Mouse (Mus musculus): ENCODE results near the gene Rbm43. TPM values are rescaled to one million over a fixed set of nuclear protein-coding genes. Genes with fewer than 3 reads are reported as not detected.

Rbm43 gene
- 5.3 and 6.0 TPM in 2 replicates for polyA plus RNA-seq (2014; fragmentation: Nextera tagmentation; extraction: Ambion mirVana)

- WGBS = 2% methylated on average over 48 of the region's 48 CpGs
- no peak within 1 kb of the TSS for H3K27ac ChIP-seq (replicated peaks; ENCODE audit: low read depth, low read length)
- H3K9me3 ChIP-seq (ENCODE audit: control insufficient read depth, low read length) = no peaks in the 10 kb centered on the region
- DNase-seq (peak; percentile 85), ATAC-seq (ENCODE audit: low FRiP score, low TSS enrichment) (peak; percentile 79)
- H3K27me3 ChIP-seq (ENCODE audit: control insufficient read depth, insufficient read depth, low read length) = no peaks in the 10 kb centered on the region
- H3K4me1 ChIP-seq (ENCODE audit: control insufficient read depth, insufficient read depth, low read length) = no peaks in the 10 kb centered on the region
- peak within 1 kb of the TSS; percentile 90 for H3K4me2 ChIP-seq (ENCODE audit: low read length)
- H3K4me3 ChIP-seq (replicated peaks; ENCODE audit: low read depth, low read length) = peak within 1 kb of the TSS; percentile 43
- H3K9ac ChIP-seq (replicated peaks; ENCODE audit: low read length) = peak within 1 kb of the TSS; percentile 44
- no peaks in the 10 kb centered on the region for H3K36me3 ChIP-seq (ENCODE audit: control insufficient read depth, insufficient read depth, low read length)
These were observed at the start of gene Rbm43 for GRCm38 (mm10) chr2:51934574-51935334. Gene Rbm43 (minus strand): TSS chr2:51935163.

GRCm38 (mm10) chr2:51982288-51982687 is 47.3 kb upstream of the Rbm43 start:
- H3K4me2 ChIP-seq (ENCODE audit: low read length) = no peak overlapping the region
- ATAC-seq (ENCODE audit: low FRiP score, low TSS enrichment) (no peak), DNase-seq (peak; percentile 20)
- H3K27me3 ChIP-seq (ENCODE audit: control insufficient read depth, insufficient read depth, low read length) = no peaks in the 10 kb centered on the region
- no peak overlapping the region for H3K4me3 ChIP-seq (replicated peaks; ENCODE audit: low read depth, low read length)
- no peak overlapping the region for H3K9ac ChIP-seq (replicated peaks; ENCODE audit: low read length)
- no peaks in the 10 kb centered on the region for H3K4me1 ChIP-seq (ENCODE audit: control insufficient read depth, insufficient read depth, low read length)
- no peak overlapping the region for H3K27ac ChIP-seq (replicated peaks; ENCODE audit: low read depth, low read length)
- H3K9me3 ChIP-seq (ENCODE audit: control insufficient read depth, low read length) = no peaks in the 10 kb centered on the region
- 79% methylated on average over 13 of the region's 13 CpGs for WGBS
- no peaks in the 10 kb centered on the region for H3K36me3 ChIP-seq (ENCODE audit: control insufficient read depth, insufficient read depth, low read length)

- Histone ChIP-seq H3K9ac (replicated peaks; ENCODE audit: low read length) (no peak overlapping the region), H3K27ac (replicated peaks; ENCODE audit: low read depth, low read length) (peak overlapping the region; percentile 60), H3K9me3 (ENCODE audit: control insufficient read depth, low read length) (no peaks in the 10 kb centered on the region), H3K4me1 (ENCODE audit: control insufficient read depth, insufficient read depth, low read length) (no peaks in the 10 kb centered on the region), H3K4me3 (replicated peaks; ENCODE audit: low read depth, low read length) (no peak overlapping the region), H3K27me3 (ENCODE audit: control insufficient read depth, insufficient read depth, low read length) (no peaks in the 10 kb centered on the region), H3K4me2 (ENCODE audit: low read length) (no peak overlapping the region), H3K36me3 (ENCODE audit: control insufficient read depth, insufficient read depth, low read length) (no peaks in the 10 kb centered on the region)
- DNase-seq (peak; percentile 32), ATAC-seq (ENCODE audit: low FRiP score, low TSS enrichment) (no peak)
- WGBS = 57% methylated on average over 11 of the region's 11 CpGs
These were observed 46.7 kb upstream of the Rbm43 start for GRCm38 (mm10) chr2:51981630-51982029.

GRCm38 (mm10) chr2:51973410-51973968 is 38.5 kb upstream of the Rbm43 start, which contains the start of gene Nmi:
Gene Nmi (minus strand): TSS chr2:51973494.
- no peaks in the 10 kb centered on the region for H3K27me3 ChIP-seq (ENCODE audit: control insufficient read depth, insufficient read depth, low read length)
- H3K36me3 ChIP-seq (ENCODE audit: control insufficient read depth, insufficient read depth, low read length) = no peaks in the 10 kb centered on the region
- peak within 1 kb of the TSS; percentile 54 for H3K9ac ChIP-seq (replicated peaks; ENCODE audit: low read length)
- no peak for ATAC-seq (ENCODE audit: low FRiP score, low TSS enrichment)
- 0 out of 2 replicates have a peak, but pooled peaks cover 3% of the 10 kb centered on the region for H3K4me1 ChIP-seq (ENCODE audit: control insufficient read depth, insufficient read depth, low read length)
- 77% methylated on average over 9 of the region's 9 CpGs for WGBS
- peak within 1 kb of the TSS; percentile 87 for H3K4me2 ChIP-seq (ENCODE audit: low read length)
- peak within 1 kb of the TSS; percentile 51 for H3K4me3 ChIP-seq (replicated peaks; ENCODE audit: low read depth, low read length)
- H3K9me3 ChIP-seq (ENCODE audit: control insufficient read depth, low read length) = no peaks in the 10 kb centered on the region
- DNase-seq = peak; percentile 34
- H3K27ac ChIP-seq (replicated peaks; ENCODE audit: low read depth, low read length) = 0 out of 2 replicates have a peak within 1 kb of the TSS, but pooled peaks have one; percentile 37

GRCm38 (mm10) chr2:51972641-51973409 is 37.9 kb upstream of the Rbm43 start:
- Histone ChIP-seq H3K9me3 (ENCODE audit: control insufficient read depth, low read length) (no peaks in the 10 kb centered on the region), H3K4me2 (ENCODE audit: low read length) (peak overlapping the region; percentile 87), H3K9ac (replicated peaks; ENCODE audit: low read length) (peak overlapping the region; percentile 54), H3K4me1 (ENCODE audit: control insufficient read depth, insufficient read depth, low read length) (0 out of 2 replicates have a peak, but pooled peaks cover 3% of the 10 kb centered on the region), H3K27me3 (ENCODE audit: control insufficient read depth, insufficient read depth, low read length) (no peaks in the 10 kb centered on the region), H3K27ac (replicated peaks; ENCODE audit: low read depth, low read length) (0 out of 2 replicates have a peak overlapping the region, but pooled peaks have one; percentile 37), H3K4me3 (replicated peaks; ENCODE audit: low read depth, low read length) (peak overlapping the region; percentile 51), H3K36me3 (ENCODE audit: control insufficient read depth, insufficient read depth, low read length) (no peaks in the 10 kb centered on the region)
- ATAC-seq (ENCODE audit: low FRiP score, low TSS enrichment) = peak; percentile 50
- WGBS = 3% methylated on average over 40 of the region's 40 CpGs
- DNase-seq = peak; percentile 72

GRCm38 (mm10) chr2:51972142-51972541 is 37.2 kb upstream of the Rbm43 start:
- Histone ChIP-seq H3K4me2 (ENCODE audit: low read length) (peak overlapping the region; percentile 87), H3K4me3 (replicated peaks; ENCODE audit: low read depth, low read length) (peak overlapping the region; percentile 51; the same call in 1 of the 2 replicates), H3K36me3 (ENCODE audit: control insufficient read depth, insufficient read depth, low read length) (no peaks in the 10 kb centered on the region), H3K27ac (replicated peaks; ENCODE audit: low read depth, low read length) (no peak overlapping the region), H3K27me3 (ENCODE audit: control insufficient read depth, insufficient read depth, low read length) (no peaks in the 10 kb centered on the region), H3K9me3 (ENCODE audit: control insufficient read depth, low read length) (no peaks in the 10 kb centered on the region), H3K9ac (replicated peaks; ENCODE audit: low read length) (no peak overlapping the region), H3K4me1 (ENCODE audit: control insufficient read depth, insufficient read depth, low read length) (0 out of 2 replicates have a peak, but pooled peaks cover 3% of the 10 kb centered on the region)
- peak; percentile 4 for DNase-seq
- 73% methylated on average over 5 of the region's 5 CpGs for WGBS
- ATAC-seq (ENCODE audit: low FRiP score, low TSS enrichment) = 0 out of 2 replicates have a peak, but pooled peaks have one; percentile 20

GRCm38 (mm10) chr2:51970897-51971296 is 35.9 kb upstream of the Rbm43 start:
- 96% methylated on average over 4 of the region's 4 CpGs for WGBS
- H3K4me3 ChIP-seq (replicated peaks; ENCODE audit: low read depth, low read length) = no peak overlapping the region
- H3K4me1 ChIP-seq (ENCODE audit: control insufficient read depth, insufficient read depth, low read length) = 0 out of 2 replicates have a peak, but pooled peaks cover 3% of the 10 kb centered on the region
- no peak for DNase-seq
- no peaks in the 10 kb centered on the region for H3K27me3 ChIP-seq (ENCODE audit: control insufficient read depth, insufficient read depth, low read length)
- ATAC-seq (ENCODE audit: low FRiP score, low TSS enrichment) = no peak
- H3K9me3 ChIP-seq (ENCODE audit: control insufficient read depth, low read length) = no peaks in the 10 kb centered on the region
- no peak overlapping the region for H3K9ac ChIP-seq (replicated peaks; ENCODE audit: low read length)
- no peaks in the 10 kb centered on the region for H3K36me3 ChIP-seq (ENCODE audit: control insufficient read depth, insufficient read depth, low read length)
- no peak overlapping the region for H3K27ac ChIP-seq (replicated peaks; ENCODE audit: low read depth, low read length)
- H3K4me2 ChIP-seq (ENCODE audit: low read length) = no peak overlapping the region

GRCm38 (mm10) chr2:51967288-51967687 is 32.3 kb upstream of the Rbm43 start:
- Histone ChIP-seq H3K27me3 (ENCODE audit: control insufficient read depth, insufficient read depth, low read length) (no peaks in the 10 kb centered on the region), H3K27ac (replicated peaks; ENCODE audit: low read depth, low read length) (no peak overlapping the region), H3K4me3 (replicated peaks; ENCODE audit: low read depth, low read length) (no peak overlapping the region), H3K9me3 (ENCODE audit: control insufficient read depth, low read length) (no peaks in the 10 kb centered on the region), H3K9ac (replicated peaks; ENCODE audit: low read length) (no peak overlapping the region), H3K4me1 (ENCODE audit: control insufficient read depth, insufficient read depth, low read length) (no peaks in the 10 kb centered on the region), H3K4me2 (ENCODE audit: low read length) (no peak overlapping the region), H3K36me3 (ENCODE audit: control insufficient read depth, insufficient read depth, low read length) (no peaks in the 10 kb centered on the region)
- DNase-seq (no peak), ATAC-seq (ENCODE audit: low FRiP score, low TSS enrichment) (no peak)
- 91% methylated on average over 3 of the region's 3 CpGs for WGBS
